Mouse (Mus musculus) gastrocnemius, adult 2 months (tissue): Measurements from ENCODE around the gene Tacr3. TPM values are rescaled to one million over a fixed set of nuclear protein-coding genes. Genes with fewer than 3 reads are reported as not detected.

Experiments
- DNase-seq: peaks from one replicate; pipeline ENCODE4 v3.0.0; 2022
- H3K27ac ChIP-seq: fragments of 200-600 bp; 2 replicates; pipeline ENCODE4 v1.8.1; 2022; ENCODE audit warnings: mild to moderate bottlenecking
- H3K4me3 ChIP-seq: fragments of 200-600 bp; 2 replicates; pipeline ENCODE4 v1.8.1; 2022; ENCODE audit warnings: mild to moderate bottlenecking, moderate library complexity
- CTCF ChIP-seq: fragments of 200-600 bp; IDR thresholded peaks from 2 replicates; pipeline ENCODE4 v1.8.1; 2022; ENCODE audit warnings: antibody characterized with exemption, mild to moderate bottlenecking, moderate library complexity
- intact Hi-C: fragments of 180-260 bp; cut with DNase I; formaldehyde crosslinking; loops from one replicate; pipeline ENCODE4 v1.15.1; 2025
- long read RNA-seq, 2 experiments: library from polyadenylated mRNA; stranded (forward); transcript quantifications; one replicate each; pipeline ENCODE4 v2.0.0; 2021
- total RNA-seq, 2 experiments: library from RNA; stranded (reverse); gene quantifications; 2 replicates each; pipeline ENCODE4 v1.2.3; 2021

Gene Tacr3
- total RNA-seq: not detected
- long read RNA-seq, experiment 1: 0 reads
- long read RNA-seq, experiment 2: 0 reads

DNA sequence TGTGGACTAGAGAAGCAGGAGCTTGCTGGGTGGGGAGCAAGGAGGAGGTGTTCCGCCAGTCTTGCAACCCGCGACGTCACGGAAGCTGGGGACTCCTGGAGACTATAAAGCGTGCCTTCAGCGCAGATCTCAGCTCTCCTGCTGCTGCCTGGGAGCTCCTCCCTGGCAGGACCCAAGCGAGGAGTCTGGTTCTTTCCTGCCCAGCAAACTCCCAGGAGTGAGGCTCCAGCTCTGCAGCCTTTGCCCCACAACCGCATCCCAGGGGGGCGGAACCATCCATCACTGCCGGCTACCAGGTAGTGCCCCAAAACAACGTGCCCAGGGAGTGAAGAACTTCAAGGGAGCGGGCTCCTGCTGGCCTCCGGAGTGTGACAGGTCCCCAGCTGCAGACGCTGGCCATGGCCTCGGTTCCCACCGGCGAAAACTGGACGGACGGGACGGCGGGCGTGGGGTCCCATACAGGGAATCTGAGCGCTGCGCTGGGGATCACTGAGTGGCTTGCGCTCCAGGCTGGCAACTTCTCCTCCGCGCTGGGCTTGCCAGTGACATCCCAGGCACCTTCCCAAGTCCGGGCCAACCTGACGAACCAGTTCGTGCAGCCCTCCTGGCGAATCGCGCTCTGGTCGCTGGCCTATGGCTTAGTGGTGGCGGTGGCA lies at the start of gene Tacr3:
Tacr3 (plus strand) TSS at position 133 of the 656 bp plus-strand sequence.
- peak; percentile 17 for DNase-seq
- Histone ChIP-seq H3K27ac (no peak within 1 kb of the TSS), H3K4me3 (no peak within 1 kb of the TSS)
- TF ChIP-seq CTCF: no peak
- intact Hi-C loops: no loop called here

- no peak for DNase-seq
- Histone ChIP-seq H3K4me3 (no peak overlapping the region), H3K27ac (no peak overlapping the region)
- intact Hi-C loops: no loop called here
- TF ChIP-seq CTCF: no peak
These were observed 324 bp upstream of the Tacr3 start for GRCm38 (mm10) chr3:134828492-134828874.

GRCm38 (mm10) chr3:134829531-134829921 lies 719 bp downstream of the Tacr3 start:
- DNase-seq: no peak
- intact Hi-C loops: no loop called here
- Histone ChIP-seq H3K4me3 (no peak overlapping the region), H3K27ac (no peak overlapping the region)
- TF ChIP-seq CTCF: no peak

- TF ChIP-seq CTCF: no peak
- Histone ChIP-seq H3K4me3 (no peak overlapping the region), H3K27ac (no peak overlapping the region)
- DNase-seq: no peak
- intact Hi-C loops: no loop called here
These were observed 22.5 kb downstream of the Tacr3 start for GRCm38 (mm10) chr3:134851342-134851741.

DNA sequence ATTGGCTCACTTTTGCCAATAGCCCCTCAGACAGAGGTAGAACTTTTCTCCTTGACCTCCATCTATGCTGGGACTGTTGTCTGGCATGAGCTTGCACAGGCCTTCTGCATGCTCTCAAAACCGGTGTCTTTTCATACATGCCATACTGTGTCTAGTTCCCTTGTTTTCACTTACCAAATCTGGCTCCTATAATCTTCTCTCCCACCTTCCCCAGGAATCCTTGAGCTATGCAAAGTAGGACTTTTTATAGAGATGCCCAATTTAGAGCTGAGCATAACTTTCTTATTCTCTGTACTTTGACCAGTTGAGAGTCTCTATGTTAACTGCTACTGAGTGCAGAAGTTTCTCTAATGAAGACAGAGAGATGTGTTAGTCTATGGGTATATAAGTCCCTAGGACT lies 48.9 kb downstream of the Tacr3 start:
- TF ChIP-seq CTCF: no peak
- DNase-seq: no peak
- intact Hi-C loops: no loop called here

GRCm38 (mm10) chr3:134895831-134896230 lies 67.0 kb downstream of the Tacr3 start:
- TF ChIP-seq CTCF: no peak
- Histone ChIP-seq H3K27ac (no peak overlapping the region), H3K4me3 (no peak overlapping the region)
- no peak for DNase-seq
- intact Hi-C loops: no loop called here

More for the DNA sequence above, 48.9 kb downstream of the Tacr3 start:
- no peak overlapping the region for H3K4me3 ChIP-seq
- H3K27ac ChIP-seq: no peak overlapping the region

GRCm38 (mm10) chr3:134908890-134909289 lies 80.1 kb downstream of the Tacr3 start:
- H3K4me3 ChIP-seq: no peak overlapping the region
- no peak for DNase-seq
- intact Hi-C loops: no loop called here
- no peak for TF ChIP-seq CTCF
- no peak overlapping the region for H3K27ac ChIP-seq

DNA sequence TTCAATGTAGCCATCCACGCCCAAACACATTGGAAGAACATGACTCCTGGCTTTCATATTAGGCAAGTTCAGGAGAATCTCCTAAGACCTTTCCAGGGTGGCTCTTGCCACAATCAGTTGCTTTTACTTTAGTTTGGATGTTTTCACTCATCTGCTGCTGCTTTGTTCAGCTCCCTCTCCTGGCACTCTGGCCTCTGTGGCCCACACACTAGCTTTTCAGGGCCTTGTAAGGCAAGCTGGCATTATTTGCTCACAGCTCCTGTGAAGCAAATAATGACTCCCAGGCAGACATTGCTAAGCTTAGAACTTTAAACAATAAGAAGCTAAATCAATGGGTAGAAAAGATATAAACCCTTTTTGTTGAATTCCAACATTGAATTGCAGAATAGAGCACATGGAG lies 105.9 kb downstream of the Tacr3 start:
- no peak overlapping the region for H3K27ac ChIP-seq
- TF ChIP-seq CTCF: no peak
- no peak overlapping the region for H3K4me3 ChIP-seq
- DNase-seq: no peak
- intact Hi-C loops: no loop called here

DNA sequence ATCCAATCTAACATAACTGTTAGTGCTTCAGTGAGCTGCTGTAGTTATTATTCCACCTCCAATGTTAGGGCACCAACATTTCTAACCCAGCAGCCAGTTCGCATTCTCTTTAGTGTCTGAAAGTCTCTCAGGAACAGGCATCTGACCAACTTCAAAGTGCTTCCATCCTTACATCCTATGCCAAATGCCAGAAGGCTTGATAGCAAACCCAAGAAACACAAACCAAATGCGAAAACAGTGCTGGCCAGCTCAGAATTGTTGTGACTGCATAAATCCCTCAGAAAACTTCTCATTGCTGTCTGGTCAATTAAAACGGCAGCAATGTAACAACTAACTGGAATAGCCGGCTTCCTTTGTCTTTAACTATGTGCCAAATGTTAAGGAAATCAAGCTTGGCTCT lies 106.7 kb downstream of the Tacr3 start:
- intact Hi-C loops: no loop called here
- H3K4me3 ChIP-seq: no peak overlapping the region
- DNase-seq: no peak
- TF ChIP-seq CTCF: no peak
- H3K27ac ChIP-seq: no peak overlapping the region

- intact Hi-C loops: no loop called here
- no peak for DNase-seq
- no peak overlapping the region for H3K27ac ChIP-seq
- no peak for TF ChIP-seq CTCF
- no peak overlapping the region for H3K4me3 ChIP-seq
These were observed 134.7 kb downstream of the Tacr3 start for GRCm38 (mm10) chr3:134963461-134963860.

GRCm38 (mm10) chr3:134978902-134979301 lies 150.1 kb downstream of the Tacr3 start:
- DNase-seq: no peak
- no peak overlapping the region for H3K27ac ChIP-seq
- intact Hi-C loops: no loop called here
- no peak for TF ChIP-seq CTCF
- no peak overlapping the region for H3K4me3 ChIP-seq

GRCm38 (mm10) chr3:134980140-134980539 lies 151.3 kb downstream of the Tacr3 start:
- intact Hi-C loops: no loop called here
- no peak overlapping the region for H3K27ac ChIP-seq
- H3K4me3 ChIP-seq: no peak overlapping the region
- TF ChIP-seq CTCF: no peak
- DNase-seq: no peak
